Mouse (Mus musculus): ENCODE results near the gene Cntnap5a. TPM values are rescaled to one million over a fixed set of nuclear protein-coding genes. Genes with fewer than 3 reads are reported as not detected.

Cntnap5a gene
- polyA plus RNA-seq, 1 experiment = not detected

DNA sequence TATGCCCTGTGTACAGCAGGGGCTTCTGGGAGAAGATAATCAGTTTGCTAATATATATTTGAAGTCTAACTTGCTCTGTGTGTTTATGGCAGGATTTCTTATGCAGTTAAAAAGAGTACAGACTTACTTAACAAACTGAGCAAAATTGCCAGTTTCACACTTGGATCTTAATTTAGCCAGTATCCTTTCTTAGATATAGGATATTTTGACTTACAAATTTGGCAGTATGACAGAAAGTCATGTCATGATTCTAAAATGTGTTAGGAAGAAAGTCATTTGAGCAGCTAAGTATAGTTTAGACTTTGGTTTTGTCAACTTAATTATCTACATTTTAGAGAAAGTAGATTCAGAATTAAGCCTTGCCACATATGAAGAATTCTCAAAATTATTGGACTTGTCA lies 167.7 kb downstream of the Cntnap5a start:
- H3K9me3 ChIP-seq = no peaks in the 10 kb centered on the region
- H3K4me3 ChIP-seq (replicated peaks) = no peak overlapping the region
- H3K4me1 ChIP-seq = no peaks in the 10 kb centered on the region
- H3K27me3 ChIP-seq (replicated peaks) = no peaks in the 10 kb centered on the region
- no peak for TF ChIP-seq FLI1 (IDR thresholded peaks at IDR 0.05; ENCODE audit: low read length)
- TF ChIP-seq GATA1 (IDR thresholded peaks at IDR 0.05; ENCODE audit: borderline replicate concordance, low read length) = no peak
- H3K36me3 ChIP-seq (replicated peaks; ENCODE audit: low read length) = no peaks in the 10 kb centered on the region

DNA sequence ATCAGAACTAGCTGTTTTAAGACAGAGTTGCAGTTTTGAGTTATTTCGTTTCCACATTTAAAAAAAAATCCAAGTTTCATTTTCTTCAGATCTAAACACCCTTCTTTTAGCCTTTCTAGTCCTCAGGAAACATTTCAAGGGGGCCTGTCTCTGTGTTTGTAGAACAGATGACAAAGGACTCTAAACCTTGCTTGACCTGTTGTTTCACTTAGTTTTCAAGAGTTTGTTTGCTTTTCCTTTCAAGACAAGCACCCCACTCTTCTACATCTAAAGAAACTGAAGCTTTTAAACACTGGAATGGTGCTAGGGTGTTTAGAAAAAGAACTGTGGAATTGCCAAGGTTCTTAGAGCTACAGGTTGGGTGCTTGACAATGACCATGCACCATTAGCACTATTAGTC lies 233.8 kb downstream of the Cntnap5a start:
- Histone ChIP-seq H3K36me3 (replicated peaks; ENCODE audit: low read length) (no peaks in the 10 kb centered on the region), H3K27me3 (replicated peaks) (no peaks in the 10 kb centered on the region), H3K4me1 (no peaks in the 10 kb centered on the region), H3K9me3 (no peaks in the 10 kb centered on the region), H3K4me3 (replicated peaks) (no peak overlapping the region)
- TF ChIP-seq GATA1 (IDR thresholded peaks at IDR 0.05; ENCODE audit: borderline replicate concordance, low read length) (no peak), FLI1 (IDR thresholded peaks at IDR 0.05; ENCODE audit: low read length) (no peak)

DNA sequence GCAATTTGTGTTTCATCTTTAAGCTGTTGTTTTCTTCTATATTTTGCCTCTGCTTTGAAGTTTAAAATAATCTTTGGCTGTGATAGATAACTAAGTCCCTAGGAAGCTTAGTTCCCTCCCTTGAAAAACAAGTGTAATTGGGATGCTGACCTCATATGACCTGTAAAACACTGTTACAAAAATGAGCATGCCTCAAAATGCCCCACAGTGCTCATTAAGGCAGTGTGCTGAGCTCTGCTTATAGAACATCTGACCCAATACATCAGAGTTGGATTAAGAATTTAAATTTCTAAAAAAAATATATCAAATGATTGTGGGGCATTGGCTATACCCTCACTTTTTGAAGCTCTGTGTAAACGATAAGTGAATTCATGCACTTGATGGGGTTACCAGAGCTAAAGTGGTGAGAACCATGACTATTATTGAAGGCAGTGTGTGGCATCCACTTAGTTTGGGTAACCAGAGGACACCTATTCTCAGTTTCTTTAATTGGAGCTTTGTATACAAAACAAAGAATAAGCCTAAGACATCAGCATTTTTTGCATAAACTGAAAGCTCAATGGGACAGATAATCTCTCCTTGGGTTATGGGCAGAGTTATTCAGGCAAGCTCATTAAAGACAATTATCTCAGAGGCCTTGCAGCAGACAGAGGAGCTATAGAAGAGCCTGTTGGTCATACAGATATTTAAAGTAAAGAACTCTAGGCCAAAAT lies 241.6 kb downstream of the Cntnap5a start:
- H3K4me1 ChIP-seq = no peaks in the 10 kb centered on the region
- H3K9me3 ChIP-seq = no peaks in the 10 kb centered on the region

DNA sequence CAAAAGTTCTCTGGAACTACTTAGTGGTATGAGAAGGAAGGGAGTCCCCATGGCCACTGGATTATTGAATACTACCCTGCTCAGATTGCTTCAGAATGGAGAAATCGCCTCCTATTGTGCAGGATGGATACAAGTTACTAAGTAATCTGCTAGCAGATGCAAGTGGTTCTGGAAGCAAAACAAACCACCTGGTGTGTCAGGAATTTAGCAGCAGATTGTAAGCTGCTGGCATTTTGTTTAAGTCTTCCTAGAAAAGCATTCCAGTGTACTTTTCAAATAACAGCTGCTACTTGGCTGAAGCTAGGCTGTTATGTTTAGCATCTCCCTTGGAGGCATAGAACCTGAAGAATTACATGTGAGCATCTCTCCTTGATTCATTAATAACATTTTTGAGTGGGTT lies 247.5 kb downstream of the Cntnap5a start:
- H3K36me3 ChIP-seq (replicated peaks; ENCODE audit: low read length) = no peaks in the 10 kb centered on the region

More for the DNA sequence above, 241.6 kb downstream of the Cntnap5a start:
- Histone ChIP-seq H3K4me3 (replicated peaks) (no peak overlapping the region), H3K36me3 (replicated peaks; ENCODE audit: low read length) (no peaks in the 10 kb centered on the region), H3K27me3 (replicated peaks) (no peaks in the 10 kb centered on the region)
- no peak for TF ChIP-seq GATA1 (IDR thresholded peaks at IDR 0.05; ENCODE audit: borderline replicate concordance, low read length)

DNA sequence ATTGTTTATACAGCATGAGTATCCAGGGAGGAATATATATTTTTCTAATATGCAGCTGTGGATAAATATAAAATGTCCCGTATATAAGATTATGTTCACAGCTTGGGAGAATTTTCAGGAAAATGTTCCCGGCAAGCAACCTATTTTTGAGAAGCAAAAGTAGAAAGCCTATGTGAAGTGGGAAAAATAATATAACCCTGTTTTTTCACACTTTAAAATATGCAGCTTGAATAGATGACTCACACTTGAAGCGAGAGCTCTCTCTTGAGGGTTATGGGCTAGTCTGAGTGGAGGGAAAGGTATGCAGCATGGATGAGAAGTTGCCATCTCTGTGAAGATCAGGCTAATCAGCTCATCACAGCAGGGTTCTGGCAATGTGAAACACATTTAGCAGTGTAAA lies 261.3 kb downstream of the Cntnap5a start:
- no peaks in the 10 kb centered on the region for H3K4me1 ChIP-seq
- H3K4me3 ChIP-seq (replicated peaks) = no peak overlapping the region
- no peak for TF ChIP-seq FLI1 (IDR thresholded peaks at IDR 0.05; ENCODE audit: low read length)
- TF ChIP-seq GATA1 (IDR thresholded peaks at IDR 0.05; ENCODE audit: borderline replicate concordance, low read length) = no peak
- no peaks in the 10 kb centered on the region for H3K36me3 ChIP-seq (replicated peaks; ENCODE audit: low read length)
- H3K9me3 ChIP-seq = no peaks in the 10 kb centered on the region
- no peaks in the 10 kb centered on the region for H3K27me3 ChIP-seq (replicated peaks)

More for the DNA sequence above, 247.5 kb downstream of the Cntnap5a start:
- TF ChIP-seq FLI1 (IDR thresholded peaks at IDR 0.05; ENCODE audit: low read length) (no peak), GATA1 (IDR thresholded peaks at IDR 0.05; ENCODE audit: borderline replicate concordance, low read length) (no peak)
- H3K27me3 ChIP-seq (replicated peaks) = no peaks in the 10 kb centered on the region
- no peak overlapping the region for H3K4me3 ChIP-seq (replicated peaks)
- no peaks in the 10 kb centered on the region for H3K9me3 ChIP-seq
- no peaks in the 10 kb centered on the region for H3K4me1 ChIP-seq

DNA sequence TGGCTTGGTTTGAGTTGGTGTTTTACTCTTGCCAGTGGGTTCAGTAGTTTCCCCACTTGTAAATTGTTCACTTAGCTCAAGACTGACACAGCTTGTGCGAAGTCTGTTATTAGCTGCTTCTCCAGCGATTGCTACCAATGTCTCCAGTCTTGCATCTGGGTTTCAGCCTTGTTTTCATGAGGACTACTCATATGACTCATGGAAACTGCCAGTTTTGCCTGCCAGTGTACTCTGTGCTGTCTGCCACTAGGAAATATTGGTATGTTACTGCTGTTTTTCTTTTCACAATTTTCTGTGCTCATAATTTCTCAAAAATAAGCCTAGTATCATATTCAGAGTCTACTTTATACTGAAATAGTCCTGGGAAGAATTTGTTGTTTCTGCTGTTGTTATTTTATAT lies 272.0 kb downstream of the Cntnap5a start:
- Histone ChIP-seq H3K4me3 (replicated peaks) (no peak overlapping the region), H3K27me3 (replicated peaks) (no peaks in the 10 kb centered on the region), H3K36me3 (replicated peaks; ENCODE audit: low read length) (no peaks in the 10 kb centered on the region), H3K9me3 (no peaks in the 10 kb centered on the region), H3K4me1 (no peaks in the 10 kb centered on the region)
- TF ChIP-seq FLI1 (IDR thresholded peaks at IDR 0.05; ENCODE audit: low read length) (no peak), GATA1 (IDR thresholded peaks at IDR 0.05; ENCODE audit: borderline replicate concordance, low read length) (no peak)

DNA sequence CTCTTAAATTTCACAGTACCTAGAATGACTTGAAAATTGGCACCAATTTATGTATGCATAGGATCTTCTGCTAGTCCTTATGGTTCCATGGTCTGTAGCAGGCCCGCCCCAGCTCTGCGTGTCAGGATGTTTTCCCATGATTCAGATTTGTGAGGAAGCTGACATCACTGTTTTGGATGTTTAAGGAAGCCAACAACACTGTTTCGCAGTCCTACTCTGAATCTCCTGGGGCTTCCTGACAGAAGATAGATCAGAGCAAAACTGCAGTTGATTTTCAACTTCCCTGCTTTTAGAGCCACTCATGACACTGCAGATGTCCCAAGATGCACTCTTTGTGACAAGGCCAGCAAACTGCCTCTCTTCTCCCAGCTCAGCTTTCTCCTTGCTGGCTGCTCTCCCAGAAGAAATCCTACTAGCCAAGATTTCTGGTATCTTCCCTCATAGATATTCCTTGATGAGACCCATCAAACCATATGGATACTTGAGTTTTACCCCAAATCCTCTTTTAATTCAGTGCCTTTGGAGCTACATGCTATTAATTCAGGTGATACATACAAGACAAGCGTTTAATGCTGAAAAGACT lies 280.5 kb downstream of the Cntnap5a start:
- no peaks in the 10 kb centered on the region for H3K36me3 ChIP-seq (replicated peaks; ENCODE audit: low read length)
- H3K4me3 ChIP-seq (replicated peaks) = no peak overlapping the region
- H3K27me3 ChIP-seq (replicated peaks) = no peaks in the 10 kb centered on the region
- H3K4me1 ChIP-seq = no peaks in the 10 kb centered on the region
- TF ChIP-seq FLI1 (IDR thresholded peaks at IDR 0.05; ENCODE audit: low read length) (no peak), GATA1 (IDR thresholded peaks at IDR 0.05; ENCODE audit: borderline replicate concordance, low read length) (no peak)
- H3K9me3 ChIP-seq = no peaks in the 10 kb centered on the region

DNA sequence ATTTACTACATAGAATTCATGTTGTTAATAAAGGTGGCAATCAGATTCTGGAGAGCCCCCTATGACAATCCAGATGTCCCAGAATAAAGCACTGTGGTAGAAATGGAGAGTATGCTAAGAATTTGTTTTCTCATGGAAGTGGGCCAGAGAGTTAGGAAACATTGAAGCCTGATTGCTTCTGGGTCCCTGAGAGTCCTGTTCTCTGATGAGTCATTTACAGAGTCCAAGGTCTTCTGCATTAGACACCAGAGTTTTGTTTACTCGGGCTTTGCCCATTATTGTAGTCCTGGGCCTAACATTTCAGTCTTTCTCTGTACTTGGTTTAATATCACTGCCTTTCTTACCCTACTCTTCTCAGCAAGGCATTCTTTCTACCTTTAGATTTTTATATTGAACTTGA lies 305.6 kb downstream of the Cntnap5a start:
- Histone ChIP-seq H3K27me3 (replicated peaks) (no peaks in the 10 kb centered on the region), H3K9me3 (no peaks in the 10 kb centered on the region), H3K4me1 (no peaks in the 10 kb centered on the region), H3K4me3 (replicated peaks) (no peak overlapping the region), H3K36me3 (replicated peaks; ENCODE audit: low read length) (no peaks in the 10 kb centered on the region)
- no peak for TF ChIP-seq GATA1 (IDR thresholded peaks at IDR 0.05; ENCODE audit: borderline replicate concordance, low read length)
- no peak for TF ChIP-seq FLI1 (IDR thresholded peaks at IDR 0.05; ENCODE audit: low read length)

DNA sequence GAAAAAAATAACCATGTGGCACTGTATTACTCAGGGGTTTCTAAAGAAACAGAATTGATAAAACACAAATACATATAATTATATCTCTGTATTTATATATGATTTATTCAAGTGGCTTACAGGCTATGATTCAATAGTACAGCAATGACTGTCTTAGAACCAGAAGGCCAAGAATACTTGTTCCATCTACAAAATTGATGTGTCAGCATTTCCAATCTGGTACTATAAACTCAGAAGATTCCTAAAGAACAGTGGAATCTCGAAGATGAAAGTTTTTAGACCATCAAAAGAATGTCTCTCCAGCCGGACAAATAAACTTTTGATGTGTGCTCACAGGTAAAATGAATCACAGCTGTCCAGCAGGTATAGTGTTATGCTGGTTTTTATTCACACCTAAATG lies 331.2 kb downstream of the Cntnap5a start:
- no peak for TF ChIP-seq FLI1 (IDR thresholded peaks at IDR 0.05; ENCODE audit: low read length)
- TF ChIP-seq GATA1 (IDR thresholded peaks at IDR 0.05; ENCODE audit: borderline replicate concordance, low read length) = no peak
- no peaks in the 10 kb centered on the region for H3K27me3 ChIP-seq (replicated peaks)
- no peaks in the 10 kb centered on the region for H3K9me3 ChIP-seq
- no peaks in the 10 kb centered on the region for H3K4me1 ChIP-seq
- no peaks in the 10 kb centered on the region for H3K36me3 ChIP-seq (replicated peaks; ENCODE audit: low read length)
- H3K4me3 ChIP-seq (replicated peaks) = no peak overlapping the region

DNA sequence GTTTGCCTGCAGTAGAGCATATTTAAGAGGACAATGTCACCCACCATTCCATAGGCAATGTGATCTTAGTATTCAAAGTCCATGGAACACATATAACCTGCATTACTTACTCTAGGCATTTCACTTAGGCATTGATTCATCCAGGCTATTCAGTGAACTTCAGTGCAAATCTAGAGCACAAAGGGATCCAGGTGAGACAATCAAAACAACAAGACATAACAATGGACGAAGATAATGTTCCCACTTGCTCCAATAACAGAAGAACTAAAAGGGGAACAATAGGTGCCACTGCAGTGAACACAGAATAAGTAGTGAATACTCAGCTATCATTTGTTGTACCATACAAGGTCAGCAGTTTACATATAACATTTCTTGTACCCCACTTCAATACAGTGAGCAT lies 345.1 kb downstream of the Cntnap5a start:
- Histone ChIP-seq H3K9me3 (0 out of 2 replicates have a peak, but pooled peaks cover 5% of the 10 kb centered on the region), H3K4me1 (no peaks in the 10 kb centered on the region), H3K4me3 (replicated peaks) (no peak overlapping the region), H3K36me3 (replicated peaks; ENCODE audit: low read length) (no peaks in the 10 kb centered on the region), H3K27me3 (replicated peaks) (no peaks in the 10 kb centered on the region)
- no peak for TF ChIP-seq FLI1 (IDR thresholded peaks at IDR 0.05; ENCODE audit: low read length)
- no peak for TF ChIP-seq GATA1 (IDR thresholded peaks at IDR 0.05; ENCODE audit: borderline replicate concordance, low read length)

All from megakaryocyte, embryonic 14.5 days (primary cell).